Mouse (Mus musculus): ENCODE results near the gene Bora. TPM values are rescaled to one million over a fixed set of nuclear protein-coding genes. Genes with fewer than 3 reads are reported as not detected.

Bora gene
- polyA plus RNA-seq (2014; fragmentation: Illumina TruSeq; extraction: RNeasy Lipid Tissue Mini Kit (QIAGEN cat#74804); ENCODE audit: low replicate concordance) = 14.7 TPM

GRCm38 (mm10) chr14:99046031-99046781 is at the start of gene Bora, which contains the start of gene Mzt1:
Gene Bora, plus strand, starts transcription at chr14:99046222.
Gene Mzt1, minus strand, starts transcription at chr14:99046134.

DNA sequence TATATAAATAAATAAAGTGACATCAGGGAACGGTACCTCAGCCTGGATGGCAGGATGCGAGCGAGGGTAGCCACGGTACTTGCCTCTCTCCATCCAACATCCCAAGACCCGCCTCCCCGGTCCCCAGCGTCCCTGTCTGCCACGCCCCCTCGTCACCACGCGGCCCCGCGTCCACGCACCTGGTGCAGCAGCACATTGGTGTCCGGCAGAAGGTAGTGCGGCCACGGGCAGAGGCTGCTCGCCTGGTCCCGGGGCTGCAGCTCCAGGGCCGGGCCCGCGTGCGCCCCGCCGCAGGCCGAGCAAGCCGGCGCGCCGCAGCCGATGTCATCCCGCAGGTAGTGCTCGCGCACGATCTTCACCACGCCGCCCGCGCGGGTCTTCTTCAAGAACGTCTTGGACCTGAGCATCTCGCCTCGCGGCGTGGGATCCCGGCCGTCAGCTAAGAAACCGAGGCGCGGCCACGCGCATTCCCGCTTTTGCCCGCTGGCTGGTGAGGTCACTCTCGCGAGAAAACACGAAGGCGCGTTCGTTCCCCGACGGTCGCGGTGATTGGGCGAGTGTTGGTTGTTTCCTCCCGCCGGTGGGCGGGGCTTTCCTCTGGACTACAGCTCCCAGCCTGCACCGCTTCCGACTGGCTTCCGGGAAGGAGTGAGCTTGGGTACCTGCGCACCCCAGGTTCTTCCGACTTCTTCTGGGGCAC is 53.4 kb downstream of the Bora start, which contains the start of the genes Pibf1 and Dis3:
Gene Pibf1 (plus strand): TSS at position 158 of the 700 bp plus-strand sequence.
Gene Dis3 (minus strand): TSS at position 504 of the 700 bp plus-strand sequence.

Other genes with a start within 250 kb of the Bora start
- gene Rpl36a-ps1, start 51.9 kb upstream of the Bora start, polyA plus RNA-seq (2014; fragmentation: Illumina TruSeq; extraction: RNeasy Lipid Tissue Mini Kit (QIAGEN cat#74804); ENCODE audit: low replicate concordance) = 76.2 TPM
- 91.5 TPM for gene Mzt1, start 88 bp upstream of the Bora start, polyA plus RNA-seq (2014; fragmentation: Illumina TruSeq; extraction: RNeasy Lipid Tissue Mini Kit (QIAGEN cat#74804); ENCODE audit: low replicate concordance)
- gene Pibf1, start 53.2 kb downstream of the Bora start, polyA plus RNA-seq (2014; fragmentation: Illumina TruSeq; extraction: RNeasy Lipid Tissue Mini Kit (QIAGEN cat#74804); ENCODE audit: low replicate concordance) = 12.5 TPM
- gene Dis3, start 53.5 kb downstream of the Bora start, polyA plus RNA-seq (2014; fragmentation: Illumina TruSeq; extraction: RNeasy Lipid Tissue Mini Kit (QIAGEN cat#74804); ENCODE audit: low replicate concordance) = 29.3 TPM